Mouse (Mus musculus) hindbrain, embryonic 12.5 days (tissue): ENCODE data around the gene Rps17. TPM values are rescaled to one million over a fixed set of nuclear protein-coding genes. Genes with fewer than 3 reads are reported as not detected.

Experiments used
- ATAC-seq: fragments of 200-750 bp; cut with Nextera tagmentation; 2 replicates; pipeline ENCODE4 v1.8.0; 2017; ENCODE audit warnings: moderate TSS enrichment; ENCODE audit not compliant: low FRiP score
- H3K27ac ChIP-seq: fragments of 300-500 bp; sonication (generic); 2 replicates; pipeline ENCODE4 v1.5.1; 2016; ENCODE audit warnings: mild to moderate bottlenecking
- H3K27me3 ChIP-seq: fragments of 300-500 bp; sonication (generic); 2 replicates; pipeline ENCODE4 v1.6.1; 2016; ENCODE audit warnings: mild to moderate bottlenecking
- H3K36me3 ChIP-seq: fragments of 300-500 bp; sonication (generic); 2 replicates; pipeline ENCODE4 v1.6.1; 2016; ENCODE audit warnings: mild to moderate bottlenecking
- H3K4me1 ChIP-seq: fragments of 300-500 bp; sonication (generic); 2 replicates; pipeline ENCODE4 v1.6.1; 2016
- H3K4me2 ChIP-seq: fragments of 300-500 bp; sonication (generic); replicated peaks from 2 replicates; pipeline ENCODE4 v1.6.1; 2016; ENCODE audit warnings: mild to moderate bottlenecking
- H3K4me3 ChIP-seq: fragments of 300-500 bp; sonication (generic); 2 replicates; pipeline ENCODE4 v1.5.1; 2016; ENCODE audit warnings: mild to moderate bottlenecking
- H3K9ac ChIP-seq: fragments of 300-500 bp; sonication (generic); 2 replicates; pipeline ENCODE4 v1.6.1; 2016; ENCODE audit warnings: mild to moderate bottlenecking, moderate library complexity
- H3K9me3 ChIP-seq: fragments of 300-500 bp; sonication (generic); replicated peaks from 2 replicates; pipeline ENCODE4 v1.6.1; 2016; ENCODE audit warnings: mild to moderate bottlenecking
- WGBS: fragments of 180-500 bp; shearing (Covaris S2); methylation state at CpG from one replicate; pipeline ENCODE4 v1.1.7; 2016; 5-methylcytosine and 5-hydroxymethylcytosine counted together
- polyA plus RNA-seq: library from polyadenylated mRNA; unstranded; fragments of >200 nt; fragmentation: Nextera tagmentation; extraction: Ambion mirVana; gene quantifications from 2 replicates; pipeline ENCODE4 v1.2.1, GENCODE M21; 2016

The Rps17 gene
- 779 and 914 TPM in 2 replicates for polyA plus RNA-seq

GRCm38 (mm10) chr7:81344544-81345446, at the start of gene Rps17:
Gene Rps17 (minus strand): TSS chr7:81345254.
- peak within 1 kb of the TSS; percentile 99 for H3K9ac ChIP-seq
- no peaks in the 10 kb centered on the region for H3K27me3 ChIP-seq
- peaks cover 41% of the 10 kb centered on the region for H3K36me3 ChIP-seq
- peak within 1 kb of the TSS; percentile 90 for H3K4me2 ChIP-seq
- peaks cover 20% of the 10 kb centered on the region for H3K4me1 ChIP-seq
- H3K9me3 ChIP-seq = no peaks in the 10 kb centered on the region
- H3K27ac ChIP-seq = peak within 1 kb of the TSS; percentile 93
- ATAC-seq = peak; percentile 90
- under 1% methylated on average over 85 of the region's 85 CpGs for WGBS
- peak within 1 kb of the TSS; percentile 89 for H3K4me3 ChIP-seq

GRCm38 (mm10) chr7:81379363-81379762, 34.3 kb upstream of the Rps17 start:
- no peak for ATAC-seq
- H3K4me1 ChIP-seq = no peaks in the 10 kb centered on the region
- H3K27me3 ChIP-seq = no peaks in the 10 kb centered on the region
- no peak overlapping the region for H3K9ac ChIP-seq
- 90% methylated on average over 1 of the region's 1 CpGs for WGBS
- no peak overlapping the region for H3K4me2 ChIP-seq
- H3K9me3 ChIP-seq = no peaks in the 10 kb centered on the region
- H3K4me3 ChIP-seq = no peak overlapping the region
- H3K36me3 ChIP-seq = no peaks in the 10 kb centered on the region
- H3K27ac ChIP-seq = no peak overlapping the region

GRCm38 (mm10) chr7:81372337-81372920, 27.4 kb upstream of the Rps17 start:
- Histone ChIP-seq H3K4me3 (peak overlapping the region; percentile 18), H3K27ac (no peak overlapping the region), H3K4me1 (peaks cover 11% of the 10 kb centered on the region), H3K36me3 (no peaks in the 10 kb centered on the region), H3K4me2 (peak overlapping the region; percentile 45), H3K9ac (peak overlapping the region; percentile 35; the same call in 1 of the 2 replicates), H3K27me3 (no peaks in the 10 kb centered on the region), H3K9me3 (no peaks in the 10 kb centered on the region)
- peak; percentile 95 for ATAC-seq
- 5% methylated on average over 13 of the region's 13 CpGs for WGBS

GRCm38 (mm10) chr7:81371811-81372210, 26.8 kb upstream of the Rps17 start:
- Histone ChIP-seq H3K9me3 (no peaks in the 10 kb centered on the region), H3K4me2 (peak overlapping the region; percentile 45), H3K9ac (no peak overlapping the region), H3K27ac (no peak overlapping the region), H3K4me1 (peaks cover 11% of the 10 kb centered on the region), H3K27me3 (no peaks in the 10 kb centered on the region), H3K36me3 (no peaks in the 10 kb centered on the region), H3K4me3 (no peak overlapping the region)
- ATAC-seq = peak; percentile 72
- 15% methylated on average over 5 of the region's 5 CpGs for WGBS

GRCm38 (mm10) chr7:81369724-81370123, 24.7 kb upstream of the Rps17 start:
- Histone ChIP-seq H3K4me3 (no peak overlapping the region), H3K4me2 (no peak overlapping the region), H3K36me3 (no peaks in the 10 kb centered on the region), H3K27me3 (no peaks in the 10 kb centered on the region), H3K4me1 (peaks cover 11% of the 10 kb centered on the region), H3K27ac (no peak overlapping the region), H3K9me3 (no peaks in the 10 kb centered on the region), H3K9ac (no peak overlapping the region)
- WGBS = 48% methylated on average over 3 of the region's 3 CpGs
- no peak for ATAC-seq

- Histone ChIP-seq H3K4me1 (peaks cover 11% of the 10 kb centered on the region), H3K27me3 (no peaks in the 10 kb centered on the region), H3K9me3 (no peaks in the 10 kb centered on the region), H3K9ac (no peak overlapping the region), H3K4me3 (no peak overlapping the region), H3K27ac (no peak overlapping the region), H3K36me3 (no peaks in the 10 kb centered on the region), H3K4me2 (no peak overlapping the region)
- WGBS = 81% methylated on average over 3 of the region's 3 CpGs
- ATAC-seq = no peak
These were observed 22.9 kb upstream of the Rps17 start for GRCm38 (mm10) chr7:81367946-81368345.

GRCm38 (mm10) chr7:81356975-81357374, 11.9 kb upstream of the Rps17 start:
- Histone ChIP-seq H3K27me3 (no peaks in the 10 kb centered on the region), H3K27ac (no peak overlapping the region), H3K9me3 (no peaks in the 10 kb centered on the region), H3K36me3 (no peaks in the 10 kb centered on the region), H3K4me1 (no peaks in the 10 kb centered on the region), H3K4me3 (no peak overlapping the region), H3K4me2 (no peak overlapping the region), H3K9ac (no peak overlapping the region)
- WGBS = 83% methylated on average over 7 of the region's 7 CpGs
- no peak for ATAC-seq

- Histone ChIP-seq H3K9ac (no peak overlapping the region), H3K4me2 (no peak overlapping the region), H3K4me3 (no peak overlapping the region), H3K9me3 (no peaks in the 10 kb centered on the region), H3K36me3 (no peaks in the 10 kb centered on the region), H3K27me3 (no peaks in the 10 kb centered on the region), H3K4me1 (no peaks in the 10 kb centered on the region), H3K27ac (no peak overlapping the region)
- WGBS = 100% methylated on average over 1 of the region's 1 CpGs
- no peak for ATAC-seq
These were observed 11.3 kb upstream of the Rps17 start for GRCm38 (mm10) chr7:81356360-81356759.

- no peak for ATAC-seq
- no peak overlapping the region for H3K4me3 ChIP-seq
- H3K27me3 ChIP-seq = no peaks in the 10 kb centered on the region
- H3K4me2 ChIP-seq = no peak overlapping the region
- WGBS = 78% methylated on average over 7 of the region's 7 CpGs
- H3K4me1 ChIP-seq = no peaks in the 10 kb centered on the region
- H3K36me3 ChIP-seq = no peaks in the 10 kb centered on the region
- H3K9me3 ChIP-seq = no peaks in the 10 kb centered on the region
- no peak overlapping the region for H3K27ac ChIP-seq
- no peak overlapping the region for H3K9ac ChIP-seq
These were observed 10.7 kb upstream of the Rps17 start for GRCm38 (mm10) chr7:81355746-81356145.

GRCm38 (mm10) chr7:81351826-81352225, 6.8 kb upstream of the Rps17 start:
- Histone ChIP-seq H3K27me3 (no peaks in the 10 kb centered on the region), H3K4me2 (no peak overlapping the region), H3K9ac (no peak overlapping the region), H3K4me3 (no peak overlapping the region), H3K9me3 (no peaks in the 10 kb centered on the region), H3K36me3 (no peaks in the 10 kb centered on the region), H3K4me1 (no peaks in the 10 kb centered on the region), H3K27ac (no peak overlapping the region)
- 82% methylated on average over 4 of the region's 4 CpGs for WGBS
- no peak for ATAC-seq

- H3K9ac ChIP-seq = no peak overlapping the region
- H3K27me3 ChIP-seq = no peaks in the 10 kb centered on the region
- peaks cover 10% of the 10 kb centered on the region for H3K4me1 ChIP-seq
- no peaks in the 10 kb centered on the region for H3K9me3 ChIP-seq
- no peak overlapping the region for H3K4me3 ChIP-seq
- no peak for ATAC-seq
- WGBS = 53% methylated on average over 7 of the region's 7 CpGs
- H3K36me3 ChIP-seq = peaks cover 7% of the 10 kb centered on the region
- no peak overlapping the region for H3K27ac ChIP-seq
- H3K4me2 ChIP-seq = no peak overlapping the region
These were observed 3.2 kb upstream of the Rps17 start for GRCm38 (mm10) chr7:81348206-81348605.

- H3K9me3 ChIP-seq = no peaks in the 10 kb centered on the region
- ATAC-seq = no peak
- H3K27me3 ChIP-seq = no peaks in the 10 kb centered on the region
- peak overlapping the region; percentile 44 for H3K4me2 ChIP-seq
- WGBS = 63% methylated on average over 15 of the region's 15 CpGs
- H3K27ac ChIP-seq = no peak overlapping the region
- H3K4me3 ChIP-seq = peak overlapping the region; percentile 89
- H3K36me3 ChIP-seq = peaks cover 33% of the 10 kb centered on the region
- peaks cover 20% of the 10 kb centered on the region for H3K4me1 ChIP-seq
- peak overlapping the region; percentile 53 for H3K9ac ChIP-seq
These were observed 555 bp upstream of the Rps17 start for GRCm38 (mm10) chr7:81345447-81346170.
